Mouse (Mus musculus): ENCODE measurements around the gene Fam78b. TPM values are rescaled to one million over a fixed set of nuclear protein-coding genes. Genes with fewer than 3 reads are reported as not detected.

Fam78b gene
- polyA plus RNA-seq, 1 experiment from 2014 or later, result 1.3 TPM

DNA sequence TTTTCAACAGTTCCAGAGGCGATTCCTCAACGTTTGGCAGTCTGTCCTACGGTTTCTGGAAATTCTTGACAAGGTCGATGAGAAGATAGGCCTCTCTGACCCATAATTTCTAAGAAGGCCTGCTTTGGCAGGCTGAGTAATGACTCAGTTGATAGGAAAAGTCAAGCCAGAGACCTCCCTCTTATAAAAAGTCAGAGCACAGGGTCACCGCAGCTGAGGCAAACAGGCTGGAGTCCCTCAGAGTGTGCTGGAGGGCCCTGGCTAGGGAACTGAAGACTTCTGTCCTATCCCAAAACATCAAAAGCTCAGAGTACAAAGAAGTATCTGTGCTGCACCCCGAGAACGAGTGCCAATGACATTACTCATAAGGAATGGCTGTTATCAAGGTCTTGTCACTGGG lies 4.4 kb upstream of the Fam78b start:
- no peak for ATAC-seq (ENCODE audit: insufficient number of reproducible peaks, insufficient read depth, low FRiP score, low read depth)
- Histone ChIP-seq H3K4me3 (ENCODE audit: control insufficient read depth in 1 of 2, insufficient read depth in 1 of 2, low read depth in 1 of 2, low read length in 2 of 2) (no peak overlapping the region), H3K4me2 (ENCODE audit: low read length) (no peak overlapping the region), H3K27ac (replicated peaks in 1 of 2; ENCODE audit: control insufficient read depth in 1 of 2, insufficient read depth in 1 of 2, low read depth in 2 of 2, low read length in 2 of 2) (peak overlapping the region in 1 of 2 experiments; percentile 59; a peak in 2 of 4 replicates), H3K27me3 (ENCODE audit: control insufficient read depth, insufficient read depth, low read length) (peaks cover 22% of the 10 kb centered on the region), H3K9me3 (ENCODE audit: control insufficient read depth, low read length) (no peaks in the 10 kb centered on the region), H3K4me1 (ENCODE audit: control insufficient read depth in 2 of 2, insufficient read depth in 2 of 2, low read length in 2 of 2) (peaks cover 2 to 10% of the 10 kb centered on the region in 2 experiments; a peak in 3 of 4 replicates), H3K36me3 (ENCODE audit: control insufficient read depth, insufficient read depth, low read length) (no peaks in the 10 kb centered on the region), H3K9ac (ENCODE audit: low read length) (no peak overlapping the region)
- WGBS, result 42% methylated on average over 7 of the region's 7 CpGs

- ATAC-seq (ENCODE audit: insufficient number of reproducible peaks, insufficient read depth, low FRiP score, low read depth), result peak; percentile 65
- peak overlapping the region in 1 of 2 experiments; percentile 42; a peak in 1 of 4 replicates for H3K27ac ChIP-seq (replicated peaks in 1 of 2; ENCODE audit: control insufficient read depth in 1 of 2, insufficient read depth in 1 of 2, low read depth in 2 of 2, low read length in 2 of 2)
- peak overlapping the region; percentile 79 to 81 for H3K4me3 ChIP-seq (ENCODE audit: control insufficient read depth in 1 of 2, insufficient read depth in 1 of 2, low read depth in 1 of 2, low read length in 2 of 2)
- H3K36me3 ChIP-seq (ENCODE audit: control insufficient read depth, insufficient read depth, low read length), result no peaks in the 10 kb centered on the region
- H3K27me3 ChIP-seq (ENCODE audit: control insufficient read depth, insufficient read depth, low read length), result peaks cover 46% of the 10 kb centered on the region
- H3K9ac ChIP-seq (ENCODE audit: low read length), result peak overlapping the region; percentile 83
- peak overlapping the region; percentile 91 for H3K4me2 ChIP-seq (ENCODE audit: low read length)
- WGBS, result 1% methylated on average over 40 of the region's 76 CpGs
- no peaks in the 10 kb centered on the region for H3K9me3 ChIP-seq (ENCODE audit: control insufficient read depth, low read length)
- peaks cover 4 to 16% of the 10 kb centered on the region in 2 experiments; a peak in 3 of 4 replicates for H3K4me1 ChIP-seq (ENCODE audit: control insufficient read depth in 2 of 2, insufficient read depth in 2 of 2, low read length in 2 of 2)
Measured at GRCm38 (mm10) chr1:167000529-167001173, 566 bp upstream of the Fam78b start.

DNA sequence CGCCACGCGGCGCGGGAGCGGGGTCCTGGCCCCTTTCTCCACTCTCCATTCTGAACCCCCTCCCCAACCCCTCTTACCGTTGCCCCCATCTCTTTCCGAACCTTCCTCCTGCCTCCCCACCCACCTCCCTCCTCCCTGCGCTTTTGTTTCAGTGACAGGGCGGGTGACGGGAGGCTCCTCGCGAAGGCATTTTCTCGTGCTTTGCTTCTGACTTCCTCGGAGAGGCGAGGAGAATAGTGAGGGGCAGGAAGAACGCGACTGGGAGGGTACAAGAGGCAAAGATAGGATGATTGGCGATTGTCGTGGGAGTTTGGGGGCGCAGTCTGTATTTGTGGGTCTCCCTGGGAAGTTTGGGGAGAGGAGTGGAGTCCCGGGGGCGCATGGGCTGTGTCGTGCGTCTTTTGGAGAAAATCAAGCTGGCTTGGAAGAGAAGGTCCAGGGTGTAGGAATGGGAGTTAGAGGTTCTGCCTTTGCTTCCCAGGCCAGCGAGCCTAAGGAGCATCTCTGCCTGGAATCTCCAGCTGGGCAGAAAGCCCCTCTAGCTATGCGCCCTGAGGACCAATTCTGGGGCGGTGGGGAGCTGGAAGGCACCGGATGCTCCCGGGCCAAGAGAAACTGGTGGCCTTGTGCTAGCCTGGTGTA lies 748 bp downstream of the Fam78b start:
- peak overlapping the region; percentile 91 for H3K4me2 ChIP-seq (ENCODE audit: low read length)
- H3K4me1 ChIP-seq (ENCODE audit: control insufficient read depth in 2 of 2, insufficient read depth in 2 of 2, low read length in 2 of 2), result peaks cover 2 to 12% of the 10 kb centered on the region in 2 experiments; a peak in 3 of 4 replicates
- 1% methylated on average over 30 of the region's 30 CpGs for WGBS
- H3K36me3 ChIP-seq (ENCODE audit: control insufficient read depth, insufficient read depth, low read length), result no peaks in the 10 kb centered on the region
- peak overlapping the region; percentile 83; the same call in 1 of the 2 replicates for H3K9ac ChIP-seq (ENCODE audit: low read length)
- no peaks in the 10 kb centered on the region for H3K9me3 ChIP-seq (ENCODE audit: control insufficient read depth, low read length)
- peaks cover 46% of the 10 kb centered on the region for H3K27me3 ChIP-seq (ENCODE audit: control insufficient read depth, insufficient read depth, low read length)
- H3K27ac ChIP-seq (replicated peaks in 1 of 2; ENCODE audit: control insufficient read depth in 1 of 2, insufficient read depth in 1 of 2, low read depth in 2 of 2, low read length in 2 of 2), result peak overlapping the region; percentile 27 to 42; a peak in 1 of 4 replicates
- peak overlapping the region; percentile 79 to 81 for H3K4me3 ChIP-seq (ENCODE audit: control insufficient read depth in 1 of 2, insufficient read depth in 1 of 2, low read depth in 1 of 2, low read length in 2 of 2)
- ATAC-seq (ENCODE audit: insufficient number of reproducible peaks, insufficient read depth, low FRiP score, low read depth), result no peak

- H3K4me1 ChIP-seq (ENCODE audit: control insufficient read depth in 2 of 2, insufficient read depth in 2 of 2, low read length in 2 of 2), result peaks cover 2 to 12% of the 10 kb centered on the region in 2 experiments; a peak in 3 of 4 replicates
- no peak for ATAC-seq (ENCODE audit: insufficient number of reproducible peaks, insufficient read depth, low FRiP score, low read depth)
- H3K27ac ChIP-seq (replicated peaks in 1 of 2; ENCODE audit: control insufficient read depth in 1 of 2, insufficient read depth in 1 of 2, low read depth in 2 of 2, low read length in 2 of 2), result no peak overlapping the region
- H3K9ac ChIP-seq (ENCODE audit: low read length), result no peak overlapping the region; the same call in 1 of the 2 replicates
- H3K9me3 ChIP-seq (ENCODE audit: control insufficient read depth, low read length), result no peaks in the 10 kb centered on the region
- peaks cover 46% of the 10 kb centered on the region for H3K27me3 ChIP-seq (ENCODE audit: control insufficient read depth, insufficient read depth, low read length)
- peak overlapping the region; percentile 79 to 81 for H3K4me3 ChIP-seq (ENCODE audit: control insufficient read depth in 1 of 2, insufficient read depth in 1 of 2, low read depth in 1 of 2, low read length in 2 of 2)
- H3K36me3 ChIP-seq (ENCODE audit: control insufficient read depth, insufficient read depth, low read length), result no peaks in the 10 kb centered on the region
- WGBS, result under 1% methylated on average over 19 of the region's 19 CpGs
- peak overlapping the region; percentile 91 for H3K4me2 ChIP-seq (ENCODE audit: low read length)
Measured at GRCm38 (mm10) chr1:167002486-167002850, 1.3 kb downstream of the Fam78b start.

DNA sequence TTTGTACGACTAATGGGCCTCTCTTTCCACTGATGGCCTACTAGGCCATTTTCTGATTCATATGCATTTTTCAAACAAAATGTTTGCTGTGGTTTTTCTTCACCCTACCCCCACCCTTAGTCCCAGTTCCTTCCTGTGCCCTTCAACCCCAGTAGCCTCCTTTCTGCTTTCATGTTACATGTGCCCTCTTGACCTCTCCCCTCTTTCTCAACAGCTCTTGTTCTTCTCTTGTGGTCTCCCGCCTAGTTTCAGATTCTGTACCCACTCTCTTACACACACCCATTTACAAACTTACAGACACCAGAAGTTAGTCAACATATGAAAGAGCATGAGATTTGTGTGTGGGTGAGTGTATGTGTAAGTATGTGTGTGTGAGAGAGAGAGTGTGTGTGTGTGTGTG lies 3.4 kb downstream of the Fam78b start:
- no peak for ATAC-seq (ENCODE audit: insufficient number of reproducible peaks, insufficient read depth, low FRiP score, low read depth)
- 78% methylated on average over 2 of the region's 2 CpGs for WGBS
- no peaks in the 10 kb centered on the region for H3K36me3 ChIP-seq (ENCODE audit: control insufficient read depth, insufficient read depth, low read length)

GRCm38 (mm10) chr1:167007341-167007740 lies 6.1 kb downstream of the Fam78b start:
- H3K9me3 ChIP-seq (ENCODE audit: control insufficient read depth, low read length), result no peaks in the 10 kb centered on the region
- H3K27ac ChIP-seq (replicated peaks in 1 of 2; ENCODE audit: control insufficient read depth in 1 of 2, insufficient read depth in 1 of 2, low read depth in 2 of 2, low read length in 2 of 2), result no peak overlapping the region
- 80% methylated on average over 6 of the region's 6 CpGs for WGBS
- no peak for ATAC-seq (ENCODE audit: insufficient number of reproducible peaks, insufficient read depth, low FRiP score, low read depth)
- no peaks in the 10 kb centered on the region for H3K36me3 ChIP-seq (ENCODE audit: control insufficient read depth, insufficient read depth, low read length)
- peaks cover 19% of the 10 kb centered on the region for H3K27me3 ChIP-seq (ENCODE audit: control insufficient read depth, insufficient read depth, low read length)
- peaks cover 0 to under 1% of the 10 kb centered on the region in 2 experiments; a peak in 2 of 4 replicates for H3K4me1 ChIP-seq (ENCODE audit: control insufficient read depth in 2 of 2, insufficient read depth in 2 of 2, low read length in 2 of 2)
- H3K4me2 ChIP-seq (ENCODE audit: low read length), result no peak overlapping the region
- H3K9ac ChIP-seq (ENCODE audit: low read length), result no peak overlapping the region
- H3K4me3 ChIP-seq (ENCODE audit: control insufficient read depth in 1 of 2, insufficient read depth in 1 of 2, low read depth in 1 of 2, low read length in 2 of 2), result no peak overlapping the region

More for the DNA sequence above, 3.4 kb downstream of the Fam78b start:
- Histone ChIP-seq H3K27ac (replicated peaks in 1 of 2; ENCODE audit: control insufficient read depth in 1 of 2, insufficient read depth in 1 of 2, low read depth in 2 of 2, low read length in 2 of 2) (no peak overlapping the region), H3K9ac (ENCODE audit: low read length) (no peak overlapping the region), H3K9me3 (ENCODE audit: control insufficient read depth, low read length) (no peaks in the 10 kb centered on the region), H3K27me3 (ENCODE audit: control insufficient read depth, insufficient read depth, low read length) (peaks cover 39% of the 10 kb centered on the region), H3K4me2 (ENCODE audit: low read length) (no peak overlapping the region), H3K4me3 (ENCODE audit: control insufficient read depth in 1 of 2, insufficient read depth in 1 of 2, low read depth in 1 of 2, low read length in 2 of 2) (no peak overlapping the region), H3K4me1 (ENCODE audit: control insufficient read depth in 2 of 2, insufficient read depth in 2 of 2, low read length in 2 of 2) (peaks cover 2 to 12% of the 10 kb centered on the region in 2 experiments; a peak in 3 of 4 replicates)

DNA sequence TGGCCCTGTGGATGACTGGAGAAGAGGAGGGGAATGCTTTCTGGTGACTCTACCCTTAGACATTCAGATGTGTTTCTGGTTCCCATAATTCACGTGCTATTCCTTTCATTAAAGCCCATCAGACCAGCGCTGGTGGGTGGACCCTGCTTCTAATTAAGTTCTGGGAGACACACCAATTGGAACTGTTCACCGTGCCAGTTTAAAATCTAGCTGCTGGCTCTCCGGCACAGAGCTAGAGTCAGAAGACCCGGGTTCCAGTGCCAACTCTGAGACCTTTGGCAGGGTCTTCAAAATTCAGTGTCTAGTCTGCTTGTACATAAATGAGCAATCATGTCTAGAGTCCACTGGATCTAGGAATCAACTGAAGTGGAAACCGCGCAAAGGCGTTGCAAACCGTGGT lies 9.0 kb downstream of the Fam78b start:
- Histone ChIP-seq H3K27ac (replicated peaks in 1 of 2; ENCODE audit: control insufficient read depth in 1 of 2, insufficient read depth in 1 of 2, low read depth in 2 of 2, low read length in 2 of 2) (no peak overlapping the region), H3K9me3 (ENCODE audit: control insufficient read depth, low read length) (no peaks in the 10 kb centered on the region), H3K4me2 (ENCODE audit: low read length) (no peak overlapping the region), H3K4me1 (ENCODE audit: control insufficient read depth in 2 of 2, insufficient read depth in 2 of 2, low read length in 2 of 2) (no peaks in the 10 kb centered on the region), H3K4me3 (ENCODE audit: control insufficient read depth in 1 of 2, insufficient read depth in 1 of 2, low read depth in 1 of 2, low read length in 2 of 2) (no peak overlapping the region), H3K36me3 (ENCODE audit: control insufficient read depth, insufficient read depth, low read length) (no peaks in the 10 kb centered on the region), H3K9ac (ENCODE audit: low read length) (no peak overlapping the region), H3K27me3 (ENCODE audit: control insufficient read depth, insufficient read depth, low read length) (no peaks in the 10 kb centered on the region)
- ATAC-seq (ENCODE audit: insufficient number of reproducible peaks, insufficient read depth, low FRiP score, low read depth), result no peak
- WGBS, result 65% methylated on average over 9 of the region's 9 CpGs
